26 mouse cellular contexts compared by ENCODE assay signal in genomic region chr1:173328446-173328845, GRCm38 (mm10). TPM values are rescaled to one million over a fixed set of nuclear protein-coding genes. Genes with fewer than 3 reads are reported as not detected.
DNase-seq lines count a peak whose midpoint lies in the region; ATAC-seq and TF ChIP-seq lines count a peak whose summit lies in the region.
"Had no signal": no experiment of that assay in that cellular context is flagged by ENCODE, and none has a peak within 500 bp of the region (broad histone marks: within the 10 kb centered on the region; RNA-seq: fewer than 3 reads in every experiment).

No protein-coding gene starts in this region.

- H3K4me1 ChIP-seq in forebrain, embryonic 12.5 days: peaks cover 12% of the 10 kb centered on the region; the same call in 1 of the 2 replicates
- H3K4me1 ChIP-seq in forebrain, postnatal 0 days (ENCODE audit: insufficient read depth): no peaks in the 10 kb centered on the region
- H3K4me1 ChIP-seq in forebrain, embryonic 13.5 days: peaks cover 16% of the 10 kb centered on the region
- peaks cover 5% of the 10 kb centered on the region; the same call in 1 of the 2 replicates for H3K4me1 ChIP-seq in forebrain, embryonic 16.5 days (replicated peaks; ENCODE audit: control insufficient read depth, insufficient read depth, low read length)
- H3K4me1 ChIP-seq in liver, postnatal 0 days (ENCODE audit: insufficient read depth): peaks cover 3% of the 10 kb centered on the region; the same call in 1 of the 2 replicates
- H3K4me1 ChIP-seq: embryonic facial prominence, embryonic 15.5 days had no signal

- H3K4me3 ChIP-seq in forebrain, embryonic 12.5 days (replicated peaks): no peak overlapping the region
- no peak overlapping the region for H3K4me3 ChIP-seq in forebrain, postnatal 0 days (ENCODE audit: low read depth, low read length)
- H3K4me3 ChIP-seq in forebrain, embryonic 13.5 days: no peak overlapping the region
- H3K4me3 ChIP-seq in forebrain, embryonic 16.5 days (replicated peaks; ENCODE audit: low read length): no peak overlapping the region
- peak overlapping the region; percentile 58; the same call in 1 of the 2 replicates for H3K4me3 ChIP-seq in liver, postnatal 0 days (ENCODE audit: low read depth, low read length)
- H3K4me3 ChIP-seq: embryonic facial prominence, embryonic 15.5 days; heart, embryonic 13.5 days; hindbrain, embryonic 15.5 days had no signal

- TF ChIP-seq CTCF in forebrain, postnatal 0 days (IDR thresholded peaks at IDR 0.05; ENCODE audit: low read depth): no peak
- no peak for TF ChIP-seq CTCF in liver, postnatal 0 days (IDR thresholded peaks at IDR 0.05; ENCODE audit: low read depth)

- no peaks in the 10 kb centered on the region for H3K9me3 ChIP-seq in forebrain, embryonic 12.5 days
- H3K9me3 ChIP-seq in forebrain, postnatal 0 days (ENCODE audit: low read length): no peaks in the 10 kb centered on the region
- no peaks in the 10 kb centered on the region for H3K9me3 ChIP-seq in forebrain, embryonic 13.5 days (replicated peaks)
- H3K9me3 ChIP-seq in forebrain, embryonic 16.5 days (ENCODE audit: control insufficient read depth, low read length): no peaks in the 10 kb centered on the region
- H3K9me3 ChIP-seq in liver, postnatal 0 days (ENCODE audit: low read length): no peaks in the 10 kb centered on the region
- H3K9me3 ChIP-seq: embryonic facial prominence, embryonic 15.5 days; heart, embryonic 13.5 days; hindbrain, embryonic 15.5 days had no signal

- whole genome bisulfite sequencing in forebrain, embryonic 12.5 days: 35% methylated on average over 8 of the region's 8 CpGs
- WGBS in forebrain, postnatal 0 days: 21% methylated on average over 8 of the region's 8 CpGs
- 23% methylated on average over 8 of the region's 8 CpGs for WGBS in forebrain, embryonic 13.5 days
- WGBS in forebrain, embryonic 16.5 days: 16% methylated on average over 8 of the region's 8 CpGs
- 78% methylated on average over 8 of the region's 8 CpGs for WGBS in liver, postnatal 0 days (ENCODE audit: insufficient replicate concordance)

- no peak overlapping the region for H3K9ac ChIP-seq in forebrain, embryonic 12.5 days
- H3K9ac ChIP-seq in forebrain, postnatal 0 days: no peak overlapping the region
- no peak overlapping the region for H3K9ac ChIP-seq in forebrain, embryonic 13.5 days
- H3K9ac ChIP-seq in forebrain, embryonic 16.5 days (replicated peaks; ENCODE audit: low read depth, low read length): no peak overlapping the region
- no peak overlapping the region for H3K9ac ChIP-seq in liver, postnatal 0 days (replicated peaks)
- H3K9ac ChIP-seq: embryonic facial prominence, embryonic 15.5 days; heart, embryonic 13.5 days; hindbrain, embryonic 15.5 days had no signal

- no peaks in the 10 kb centered on the region for H3K36me3 ChIP-seq in forebrain, embryonic 12.5 days (replicated peaks)
- H3K36me3 ChIP-seq in forebrain, postnatal 0 days (ENCODE audit: insufficient read depth): no peaks in the 10 kb centered on the region
- H3K36me3 ChIP-seq in forebrain, embryonic 13.5 days (ENCODE audit: poor library complexity, severe bottlenecking): no peaks in the 10 kb centered on the region
- no peaks in the 10 kb centered on the region for H3K36me3 ChIP-seq in forebrain, embryonic 16.5 days (ENCODE audit: control insufficient read depth, insufficient read depth)
- H3K36me3 ChIP-seq in liver, postnatal 0 days (replicated peaks; ENCODE audit: insufficient read depth, low read length): no peaks in the 10 kb centered on the region
- H3K36me3 ChIP-seq: embryonic facial prominence, embryonic 15.5 days; heart, embryonic 13.5 days; hindbrain, embryonic 15.5 days had no signal

- H3K4me2 ChIP-seq in forebrain, embryonic 12.5 days: no peak overlapping the region
- no peak overlapping the region for H3K4me2 ChIP-seq in forebrain, postnatal 0 days (ENCODE audit: low read depth)
- peak overlapping the region; percentile 12; the same call in 1 of the 2 replicates for H3K4me2 ChIP-seq in forebrain, embryonic 13.5 days
- H3K4me2 ChIP-seq in forebrain, embryonic 16.5 days (ENCODE audit: low read length): no peak overlapping the region
- H3K4me2 ChIP-seq in liver, postnatal 0 days (ENCODE audit: low read depth, low read length): peak overlapping the region; percentile 69
- H3K4me2 ChIP-seq: embryonic facial prominence, embryonic 15.5 days; hindbrain, embryonic 15.5 days had no signal

- peak; percentile 39; the same call in 1 of the 2 replicates for ATAC-seq in forebrain, embryonic 12.5 days (ENCODE audit: low FRiP score)
- ATAC-seq in forebrain, postnatal 0 days: no peak
- ATAC-seq in forebrain, embryonic 13.5 days: peak; percentile 46; the same call in 1 of the 2 replicates
- ATAC-seq in forebrain, embryonic 16.5 days: peak; percentile 14; the same call in 1 of the 2 replicates
- ATAC-seq in liver, postnatal 0 days: no peak
- ATAC-seq: activated CD4-positive, CD25-positive, alpha-beta regulatory T cell, adult 4 months; Patski had no signal

- TF ChIP-seq EP300 in liver, postnatal 0 days (IDR thresholded peaks at IDR 0.05; ENCODE audit: low read depth): no peak

- no peak overlapping the region for H3K27ac ChIP-seq in forebrain, embryonic 12.5 days
- H3K27ac ChIP-seq in forebrain, postnatal 0 days (ENCODE audit: low read depth, low read length): no peak overlapping the region
- no peak overlapping the region for H3K27ac ChIP-seq in forebrain, embryonic 13.5 days
- no peak overlapping the region for H3K27ac ChIP-seq in forebrain, embryonic 16.5 days (ENCODE audit: low read length)
- H3K27ac ChIP-seq in liver, postnatal 0 days (ENCODE audit: low read depth): no peak overlapping the region
- H3K27ac ChIP-seq: embryonic facial prominence, embryonic 15.5 days; heart, embryonic 13.5 days had no signal

- H3K27me3 ChIP-seq in forebrain, embryonic 12.5 days: no peaks in the 10 kb centered on the region
- no peaks in the 10 kb centered on the region for H3K27me3 ChIP-seq in forebrain, postnatal 0 days (ENCODE audit: insufficient read depth, low read length)
- H3K27me3 ChIP-seq in forebrain, embryonic 13.5 days: no peaks in the 10 kb centered on the region
- no peaks in the 10 kb centered on the region for H3K27me3 ChIP-seq in forebrain, embryonic 16.5 days (replicated peaks; ENCODE audit: control insufficient read depth, insufficient read depth, low read length)
- H3K27me3 ChIP-seq in liver, postnatal 0 days (ENCODE audit: insufficient read depth, low read length): 0 out of 2 replicates have a peak, but pooled peaks cover 3% of the 10 kb centered on the region
- H3K27me3 ChIP-seq: CH12.LX; embryonic facial prominence, embryonic 15.5 days; heart, embryonic 13.5 days; hindbrain, embryonic 15.5 days; Patski had no signal

- no peak for DNase-seq in forebrain, postnatal 0 days
- no peak for DNase-seq in liver, postnatal 0 days
- DNase-seq in embryo, embryonic 9.5 days (ENCODE audit: extremely low spot score): no peak
- no peak for DNase-seq in kidney, postnatal 10 days
- DNase-seq: adrenal gland, postnatal 14 days; cerebellum, adult 2 months; gastrocnemius, postnatal 14 days; heart, postnatal 36 days had no signal

RNA-seq across cellular contexts. Expression of gene Ackr1, which starts 5.1 kb away (rescaled TPM):
- 4.4 and 5.1 TPM in 2 replicates for polyA plus RNA-seq in forebrain, embryonic 12.5 days (2016; fragmentation: Nextera tagmentation; extraction: Ambion mirVana)
- 29.0 and 32.8 TPM in 2 replicates for total RNA-seq in forebrain, postnatal 0 days (2014; rRNA removed)
- 11.5 and 14.0 TPM in 2 replicates for polyA plus RNA-seq in forebrain, postnatal 0 days (2015; fragmentation: Nextera tagmentation; extraction: Ambion mirVana)
- 8.0 and 10.3 TPM in 2 replicates for polyA plus RNA-seq in forebrain, embryonic 13.5 days (2015; fragmentation: Nextera tagmentation; extraction: Ambion mirVana)
- polyA plus RNA-seq in forebrain, embryonic 16.5 days (2015; fragmentation: Nextera tagmentation; extraction: Ambion mirVana): 12.4 and 14.0 TPM in 2 replicates
- polyA plus RNA-seq in liver, postnatal 0 days (2015; fragmentation: Nextera tagmentation; extraction: Ambion mirVana): 16.9 and 21.8 TPM in 2 replicates
- total RNA-seq: CH12.LX; granulocyte monocyte progenitor cell, adult 5-6 weeks had no signal
- polyA plus RNA-seq: activated CD4-positive, CD25-positive, alpha-beta regulatory T cell, adult 4 months; Patski had no signal

RNA-seq across cellular contexts. Expression of gene Aim2, which starts 22.2 kb away (rescaled TPM):
- polyA plus RNA-seq in forebrain, embryonic 12.5 days (2016; fragmentation: Nextera tagmentation; extraction: Ambion mirVana): 6.9 and 7.5 TPM in 2 replicates
- 2.3 and 4.5 TPM in 2 replicates for total RNA-seq in forebrain, postnatal 0 days (2014; rRNA removed)
- polyA plus RNA-seq in forebrain, postnatal 0 days (2015; fragmentation: Nextera tagmentation; extraction: Ambion mirVana): 1.1 and 1.8 TPM in 2 replicates
- polyA plus RNA-seq in forebrain, embryonic 13.5 days (2015; fragmentation: Nextera tagmentation; extraction: Ambion mirVana): 7.3 and 7.6 TPM in 2 replicates
- polyA plus RNA-seq in forebrain, embryonic 16.5 days (2015; fragmentation: Nextera tagmentation; extraction: Ambion mirVana): 3.0 and 4.0 TPM in 2 replicates
- polyA plus RNA-seq in liver, postnatal 0 days (2015; fragmentation: Nextera tagmentation; extraction: Ambion mirVana): 4.6 and 4.7 TPM in 2 replicates

RNA-seq across cellular contexts. Expression of gene Cadm3, which starts 39.0 kb away (rescaled TPM):
- 12.6 and 22.2 TPM in 2 replicates for polyA plus RNA-seq in forebrain, embryonic 12.5 days (2016; fragmentation: Nextera tagmentation; extraction: Ambion mirVana)
- total RNA-seq in forebrain, postnatal 0 days (2014; rRNA removed): 278 and 354 TPM in 2 replicates
- 25.6 and 41.0 TPM in 2 replicates for polyA plus RNA-seq in forebrain, postnatal 0 days (2015; fragmentation: Nextera tagmentation; extraction: Ambion mirVana)
- 17.5 and 20.1 TPM in 2 replicates for polyA plus RNA-seq in forebrain, embryonic 13.5 days (2015; fragmentation: Nextera tagmentation; extraction: Ambion mirVana)
- 33.8 and 47.1 TPM in 2 replicates for polyA plus RNA-seq in forebrain, embryonic 16.5 days (2015; fragmentation: Nextera tagmentation; extraction: Ambion mirVana)
- polyA plus RNA-seq in liver, postnatal 0 days (2015; fragmentation: Nextera tagmentation; extraction: Ambion mirVana): 0.49 and 0.61 TPM in 2 replicates
- total RNA-seq: CH12.LX had no signal
- polyA plus RNA-seq: activated CD4-positive, CD25-positive, alpha-beta regulatory T cell, adult 4 months; Patski had no signal

RNA-seq across cellular contexts. Expression of gene Mptx2, which starts 50.9 kb away (rescaled TPM):
- not detected in 2 replicates for polyA plus RNA-seq in forebrain, embryonic 12.5 days (2016; fragmentation: Nextera tagmentation; extraction: Ambion mirVana)
- not detected in 2 replicates for total RNA-seq in forebrain, postnatal 0 days (2014; rRNA removed)
- not detected in 2 replicates for polyA plus RNA-seq in forebrain, postnatal 0 days (2015; fragmentation: Nextera tagmentation; extraction: Ambion mirVana)
- polyA plus RNA-seq in forebrain, embryonic 13.5 days (2015; fragmentation: Nextera tagmentation; extraction: Ambion mirVana): not detected in 2 replicates
- polyA plus RNA-seq in forebrain, embryonic 16.5 days (2015; fragmentation: Nextera tagmentation; extraction: Ambion mirVana): not detected in 2 replicates
- polyA plus RNA-seq in liver, postnatal 0 days (2015; fragmentation: Nextera tagmentation; extraction: Ambion mirVana): not detected in 2 replicates
- total RNA-seq: adrenal gland, adult 18-20 months; adrenal gland, postnatal 14 days; CH12.LX; gastrocnemius, adult 18-20 months; gastrocnemius, postnatal 14 days; granulocyte monocyte progenitor cell, adult 5-6 weeks; heart, adult 8-10 months; heart, postnatal 36 days had no signal
- polyA plus RNA-seq: activated CD4-positive, CD25-positive, alpha-beta regulatory T cell, adult 4 months; cerebellum, adult 2 months; embryonic facial prominence, embryonic 11.5 days; embryonic facial prominence, embryonic 15.5 days; frontal cortex, adult 2 months; heart, embryonic 13.5 days; heart, postnatal 0 days; hindbrain, embryonic 11.5 days; hindbrain, embryonic 15.5 days; intestine, embryonic 16.5 days; Patski had no signal

Comparison
In these comparisons a context has a peak if more than half of its experiments do, and no peak if none do; other contexts are left out.
1. ATAC-seq: peak in forebrain, embryonic 12.5 days (single experiment), forebrain, embryonic 13.5 days (single experiment) and forebrain, embryonic 16.5 days (single experiment); none in forebrain, postnatal 0 days (single experiment) and liver, postnatal 0 days (single experiment).
2. H3K4me2 ChIP-seq: peak in forebrain, embryonic 13.5 days (single experiment) and liver, postnatal 0 days (single experiment); none in forebrain, embryonic 12.5 days (single experiment), forebrain, postnatal 0 days (single experiment) and forebrain, embryonic 16.5 days (single experiment).